Mouse (Mus musculus) forebrain, embryonic 13.5 days (tissue): ENCODE results near the gene Cntrob. TPM values are rescaled to one million over a fixed set of nuclear protein-coding genes. Genes with fewer than 3 reads are reported as not detected.
"Not testable (repeated sequence)": the region's sequence is repeated elsewhere in the genome, so short reads cannot be mapped to it uniquely, and the experiment has no call there.

Experiments used
- ATAC-seq: fragments of 200-750 bp; cut with Nextera tagmentation; 2 replicates; pipeline ENCODE4 v1.8.0; 2017
- H3K27ac ChIP-seq: fragments of 300-500 bp; sonication (generic); 2 replicates; pipeline ENCODE4 v1.5.1; 2015; ENCODE audit warnings: inconsistent platforms, mild to moderate bottlenecking, moderate library complexity
- H3K27me3 ChIP-seq: fragments of 300-500 bp; sonication (generic); 2 replicates; pipeline ENCODE4 v1.6.1; 2015; ENCODE audit warnings: mild to moderate bottlenecking, inconsistent platforms
- H3K36me3 ChIP-seq: fragments of 300-500 bp; sonication (generic); 2 replicates; pipeline ENCODE4 v1.6.1; 2015; ENCODE audit warnings: mild to moderate bottlenecking, inconsistent platforms; ENCODE audit not compliant: poor library complexity, severe bottlenecking
- H3K4me1 ChIP-seq: fragments of 300-500 bp; sonication (generic); 2 replicates; pipeline ENCODE4 v1.6.1; 2015; ENCODE audit warnings: inconsistent platforms
- H3K4me2 ChIP-seq: fragments of 300-500 bp; sonication (generic); 2 replicates; pipeline ENCODE4 v1.6.1; 2015; ENCODE audit warnings: inconsistent platforms, mild to moderate bottlenecking, moderate library complexity
- H3K4me3 ChIP-seq: fragments of 300-500 bp; sonication (generic); 2 replicates; pipeline ENCODE4 v1.5.1; 2015; ENCODE audit warnings: mild to moderate bottlenecking, inconsistent platforms
- H3K9ac ChIP-seq: fragments of 300-500 bp; sonication (generic); 2 replicates; pipeline ENCODE4 v1.6.1; 2015; ENCODE audit warnings: mild to moderate bottlenecking, inconsistent platforms
- H3K9me3 ChIP-seq: fragments of 300-500 bp; sonication (generic); replicated peaks from 2 replicates; pipeline ENCODE4 v1.6.1; 2016; ENCODE audit warnings: inconsistent platforms
- WGBS: fragments of 180-500 bp; shearing (Covaris S2); methylation state at CpG from one replicate; pipeline ENCODE4 v1.1.7; 2015; 5-methylcytosine and 5-hydroxymethylcytosine counted together
- polyA plus RNA-seq: library from polyadenylated mRNA; unstranded; fragments of >200 nt; fragmentation: Nextera tagmentation; extraction: Ambion mirVana; gene quantifications from 2 replicates; pipeline ENCODE4 v1.2.1, GENCODE M21; 2015

The Cntrob gene
- polyA plus RNA-seq, 1 experiment from 2014 or later = 37.1 TPM

GRCm38 (mm10) chr11:69322693-69323471, 693 bp downstream of the Cntrob start:
- H3K9ac ChIP-seq = peak overlapping the region; percentile 84
- peak overlapping the region; percentile 52 for H3K4me3 ChIP-seq
- 18% methylated on average over 18 of the region's 18 CpGs for WGBS
- no peak for ATAC-seq
- H3K4me2 ChIP-seq = peak overlapping the region; percentile 79
- H3K36me3 ChIP-seq = peaks cover 33% of the 10 kb centered on the region
- H3K27ac ChIP-seq = peak overlapping the region; percentile 85
- peaks cover 14% of the 10 kb centered on the region for H3K27me3 ChIP-seq
- peaks cover 55% of the 10 kb centered on the region for H3K4me1 ChIP-seq
- H3K9me3 ChIP-seq = no peaks in the 10 kb centered on the region

DNA sequence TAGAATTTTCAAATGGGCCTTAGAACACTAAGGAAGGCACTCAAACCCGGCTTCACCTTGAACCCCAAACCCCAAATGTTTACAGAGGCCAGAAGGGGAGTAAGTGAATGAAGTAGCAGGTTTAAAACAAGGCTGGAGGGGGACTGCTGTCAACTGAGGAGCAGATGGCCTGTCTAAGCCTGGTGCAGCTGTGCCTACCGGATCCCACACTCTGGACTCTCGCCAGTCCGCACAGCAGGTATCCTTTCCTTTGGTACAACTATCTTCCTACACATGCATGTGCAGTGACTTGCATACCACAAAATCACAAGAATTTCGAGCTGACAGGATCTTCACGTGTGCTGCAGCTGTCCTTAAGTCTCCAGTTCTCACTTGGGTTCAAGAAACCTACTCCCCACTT, 1.6 kb downstream of the Cntrob start:
- Histone ChIP-seq H3K9ac (peak overlapping the region; percentile 84), H3K4me1 (peaks cover 53% of the 10 kb centered on the region), H3K9me3 (no peaks in the 10 kb centered on the region), H3K4me2 (peak overlapping the region; percentile 79), H3K27me3 (peaks cover 5% of the 10 kb centered on the region), H3K4me3 (peak overlapping the region; percentile 52), H3K36me3 (peaks cover 40% of the 10 kb centered on the region), H3K27ac (peak overlapping the region; percentile 42; the same call in 1 of the 2 replicates)
- 60% methylated on average over 6 of the region's 6 CpGs for WGBS
- no peak for ATAC-seq

GRCm38 (mm10) chr11:69321580-69321979, 2.0 kb downstream of the Cntrob start:
- Histone ChIP-seq H3K27ac (no peak overlapping the region), H3K36me3 (peaks cover 44% of the 10 kb centered on the region), H3K4me1 (peaks cover 49% of the 10 kb centered on the region), H3K9me3 (no peaks in the 10 kb centered on the region), H3K9ac (peak overlapping the region; percentile 84; the same call in 1 of the 2 replicates), H3K4me3 (peak overlapping the region; percentile 52), H3K4me2 (peak overlapping the region; percentile 79), H3K27me3 (peaks cover under 1% of the 10 kb centered on the region; the same call in 1 of the 2 replicates)
- no peak for ATAC-seq
- WGBS = 91% methylated on average over 6 of the region's 6 CpGs

DNA sequence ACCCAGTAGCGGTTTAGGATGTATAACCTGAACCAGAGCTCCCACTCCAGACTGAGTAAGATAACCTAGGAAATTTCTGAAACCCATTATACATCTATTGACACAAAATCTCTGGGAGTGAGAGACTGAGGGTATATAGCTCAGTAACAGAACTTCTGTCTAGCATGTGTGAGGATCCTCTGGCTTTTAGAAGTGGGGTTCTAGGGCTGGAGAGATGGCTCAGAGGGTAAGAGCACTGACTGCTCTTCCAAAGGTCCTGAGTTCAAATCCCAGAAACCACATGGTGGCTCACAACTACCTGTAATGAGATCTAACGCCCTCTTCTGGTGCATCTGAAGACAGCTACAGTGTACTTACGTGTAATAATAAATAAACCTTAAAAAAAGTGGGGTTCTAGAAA, 5.6 kb downstream of the Cntrob start:
- Histone ChIP-seq H3K36me3 (peaks cover 76% of the 10 kb centered on the region), H3K4me1 (peaks cover 24% of the 10 kb centered on the region)
- ATAC-seq, H3K27ac ChIP-seq, H3K9me3 ChIP-seq, H3K9ac ChIP-seq, H3K4me3 ChIP-seq, H3K4me2 ChIP-seq, H3K27me3 ChIP-seq: not testable (repeated sequence)
- 94% methylated on average over 3 of the region's 3 CpGs for WGBS

- Histone ChIP-seq H3K4me2 (no peak overlapping the region), H3K9ac (no peak overlapping the region), H3K27me3 (no peaks in the 10 kb centered on the region), H3K27ac (no peak overlapping the region), H3K36me3 (peaks cover 90% of the 10 kb centered on the region), H3K4me3 (no peak overlapping the region), H3K4me1 (peaks cover 8% of the 10 kb centered on the region), H3K9me3 (no peaks in the 10 kb centered on the region)
- 97% methylated on average over 6 of the region's 6 CpGs for WGBS
- no peak for ATAC-seq
These were observed 7.2 kb downstream of the Cntrob start for GRCm38 (mm10) chr11:69316361-69316760.

- peak overlapping the region; percentile 37; the same call in 1 of the 2 replicates for H3K9ac ChIP-seq
- ATAC-seq = no peak
- H3K27me3 ChIP-seq = no peaks in the 10 kb centered on the region
- no peak overlapping the region for H3K4me2 ChIP-seq
- no peak overlapping the region for H3K27ac ChIP-seq
- 86% methylated on average over 7 of the region's 7 CpGs for WGBS
- no peaks in the 10 kb centered on the region for H3K4me1 ChIP-seq
- no peak overlapping the region for H3K4me3 ChIP-seq
- H3K9me3 ChIP-seq = no peaks in the 10 kb centered on the region
- H3K36me3 ChIP-seq = peaks cover 91% of the 10 kb centered on the region
These were observed 12.3 kb downstream of the Cntrob start for GRCm38 (mm10) chr11:69311266-69311665.

DNA sequence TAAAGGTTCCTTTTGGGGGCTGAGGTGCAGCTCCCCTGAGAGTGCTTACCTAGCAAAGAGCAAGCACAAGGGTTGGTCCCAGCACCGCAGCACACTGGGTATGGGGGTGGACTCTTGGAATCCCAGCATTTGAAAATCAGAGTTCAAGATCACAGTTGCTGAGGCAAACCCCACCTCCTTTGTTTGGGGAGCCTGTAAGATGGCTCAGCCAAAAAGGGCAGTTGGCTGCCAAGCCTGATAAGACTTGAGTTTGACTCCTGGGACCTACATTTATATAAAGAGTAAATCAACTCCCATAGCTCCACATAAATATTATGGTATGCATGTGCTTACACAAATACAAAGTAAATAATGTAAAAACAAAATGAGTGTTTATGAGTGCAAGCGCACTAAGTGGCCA, 17.5 kb downstream of the Cntrob start:
- Histone ChIP-seq H3K9ac (no peak overlapping the region), H3K4me3 (no peak overlapping the region), H3K27ac (no peak overlapping the region), H3K27me3 (no peaks in the 10 kb centered on the region), H3K36me3 (peaks cover 94% of the 10 kb centered on the region), H3K4me2 (no peak overlapping the region), H3K9me3 (no peaks in the 10 kb centered on the region), H3K4me1 (no peaks in the 10 kb centered on the region)
- no peak for ATAC-seq
- 99% methylated on average over 2 of the region's 2 CpGs for WGBS

GRCm38 (mm10) chr11:69305291-69305690, 18.3 kb downstream of the Cntrob start:
- 91% methylated on average over 9 of the region's 9 CpGs for WGBS
- no peaks in the 10 kb centered on the region for H3K9me3 ChIP-seq
- H3K4me3 ChIP-seq = no peak overlapping the region
- H3K4me2 ChIP-seq = no peak overlapping the region
- ATAC-seq = no peak
- H3K27ac ChIP-seq = no peak overlapping the region
- no peak overlapping the region for H3K9ac ChIP-seq
- no peaks in the 10 kb centered on the region for H3K27me3 ChIP-seq
- peaks cover 92% of the 10 kb centered on the region for H3K36me3 ChIP-seq
- no peaks in the 10 kb centered on the region for H3K4me1 ChIP-seq

GRCm38 (mm10) chr11:69302817-69303216, 20.8 kb downstream of the Cntrob start:
- Histone ChIP-seq H3K36me3 (peaks cover 94% of the 10 kb centered on the region), H3K4me3 (no peak overlapping the region), H3K27ac (no peak overlapping the region), H3K4me1 (no peaks in the 10 kb centered on the region), H3K4me2 (no peak overlapping the region), H3K27me3 (no peaks in the 10 kb centered on the region), H3K9me3 (no peaks in the 10 kb centered on the region), H3K9ac (no peak overlapping the region)
- no peak for ATAC-seq
- WGBS = 78% methylated on average over 7 of the region's 7 CpGs

- Histone ChIP-seq H3K27ac (no peak overlapping the region), H3K9ac (peak overlapping the region; percentile 0; the same call in 1 of the 2 replicates), H3K4me1 (no peaks in the 10 kb centered on the region), H3K27me3 (no peaks in the 10 kb centered on the region), H3K4me2 (no peak overlapping the region), H3K36me3 (peaks cover 58% of the 10 kb centered on the region), H3K4me3 (no peak overlapping the region), H3K9me3 (no peaks in the 10 kb centered on the region)
- no peak for ATAC-seq
- WGBS = 62% methylated on average over 7 of the region's 7 CpGs
These were observed 25.3 kb downstream of the Cntrob start for GRCm38 (mm10) chr11:69298231-69298630.

DNA sequence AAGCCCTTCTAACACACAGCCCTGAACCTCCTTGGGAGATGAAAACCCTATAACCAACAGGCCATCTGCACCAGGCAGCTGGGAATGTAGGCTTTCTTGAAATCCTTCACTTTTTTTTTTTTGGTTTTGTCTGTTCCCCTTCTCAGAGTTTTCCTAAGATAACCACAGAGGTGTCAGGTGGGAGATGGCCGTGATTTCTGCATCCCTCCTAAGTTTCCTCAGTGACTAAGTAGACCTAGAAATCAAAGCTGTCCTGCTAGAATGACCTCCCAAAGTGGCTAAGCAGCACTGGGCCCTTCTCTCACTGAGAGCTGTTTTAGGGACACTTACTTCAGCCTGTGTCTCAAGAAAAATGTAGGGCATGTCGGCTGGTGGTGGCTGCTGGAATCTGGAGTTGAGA, 25.8 kb downstream of the Cntrob start:
- Histone ChIP-seq H3K36me3 (peaks cover 54% of the 10 kb centered on the region), H3K27me3 (no peaks in the 10 kb centered on the region), H3K27ac (no peak overlapping the region), H3K4me1 (no peaks in the 10 kb centered on the region), H3K9ac (no peak overlapping the region), H3K4me3 (no peak overlapping the region), H3K4me2 (no peak overlapping the region), H3K9me3 (no peaks in the 10 kb centered on the region)
- ATAC-seq = no peak
- WGBS = 95% methylated on average over 2 of the region's 2 CpGs

DNA sequence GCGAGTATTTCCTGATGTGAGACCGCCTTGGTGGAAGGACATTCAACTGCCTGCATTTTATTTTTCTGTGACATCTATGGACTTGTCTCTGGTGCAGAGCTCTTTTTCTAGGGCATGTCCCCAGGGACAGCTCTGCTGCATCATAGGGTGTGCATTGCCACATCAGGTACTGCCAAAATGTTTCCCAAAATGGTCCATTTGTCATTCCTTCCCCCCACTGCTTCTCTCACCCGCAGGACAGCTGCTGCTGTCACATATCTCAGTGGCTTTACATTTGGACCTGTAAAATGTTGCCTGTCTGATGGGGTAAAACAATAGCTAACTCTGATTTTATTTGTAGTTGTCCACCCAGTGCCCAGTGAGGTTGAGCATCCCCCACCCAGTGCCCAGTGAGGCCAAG, 28.3 kb downstream of the Cntrob start:
- H3K4me3 ChIP-seq = no peak overlapping the region
- no peak overlapping the region for H3K9ac ChIP-seq
- no peak for ATAC-seq
- H3K9me3 ChIP-seq = no peaks in the 10 kb centered on the region
- 89% methylated on average over 3 of the region's 3 CpGs for WGBS
- peaks cover 31% of the 10 kb centered on the region for H3K36me3 ChIP-seq
- no peak overlapping the region for H3K27ac ChIP-seq
- no peaks in the 10 kb centered on the region for H3K27me3 ChIP-seq
- no peaks in the 10 kb centered on the region for H3K4me1 ChIP-seq
- H3K4me2 ChIP-seq = no peak overlapping the region

DNA sequence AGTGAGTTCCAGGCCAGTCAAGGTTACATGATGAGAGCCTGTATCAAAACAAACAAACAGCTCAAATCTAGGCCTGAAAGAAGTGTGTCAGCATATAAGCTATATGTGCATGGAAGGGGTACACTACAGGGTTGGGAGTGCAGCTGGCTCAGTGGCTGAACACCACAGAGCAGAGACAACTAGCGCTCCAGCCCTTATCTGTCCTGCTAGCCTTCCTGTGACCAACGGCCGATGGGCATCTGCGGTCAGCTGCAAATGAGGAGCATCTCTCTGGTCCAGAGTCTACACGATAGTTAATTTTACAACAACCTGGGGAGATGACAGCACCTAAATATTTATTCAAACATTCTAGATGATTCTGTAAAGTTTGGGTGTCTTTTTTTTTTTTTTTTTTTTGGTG, 32.5 kb downstream of the Cntrob start:
- no peak for ATAC-seq
- Histone ChIP-seq H3K4me3 (no peak overlapping the region), H3K27ac (no peak overlapping the region), H3K9me3 (no peaks in the 10 kb centered on the region), H3K4me2 (no peak overlapping the region), H3K4me1 (no peaks in the 10 kb centered on the region), H3K27me3 (no peaks in the 10 kb centered on the region), H3K36me3 (no peaks in the 10 kb centered on the region), H3K9ac (no peak overlapping the region)
- WGBS = 94% methylated on average over 5 of the region's 5 CpGs
